Mouse (Mus musculus) MEL (cell line): ENCODE results near the gene Atpaf2. TPM values are rescaled to one million over a fixed set of nuclear protein-coding genes. Genes with fewer than 3 reads are reported as not detected.

Source experiments
- DNase-seq: peaks from one replicate; pipeline ENCODE4 v3.0.0; 2011; ENCODE audit warnings: low read depth, low spot score
- H3K27ac ChIP-seq: 2 replicates; pipeline ENCODE4 v1.5.1; 2012; ENCODE audit warnings: low read depth, mild to moderate bottlenecking, control low read depth, low read length, moderate library complexity; ENCODE audit not compliant: control insufficient read depth
- H3K27me3 ChIP-seq, 2 experiments: fragments of 150-350 bp in 1 of 2; sonication (generic) in 1 of 2; 2 replicates each; pipeline ENCODE4 v1.6.1; 2012; ENCODE audit warnings: low read length in 2 of 2, mild to moderate bottlenecking in 2 of 2, improper control_type of control experiment in 1 of 2, moderate library complexity in 1 of 2; ENCODE audit not compliant: insufficient read depth in 2 of 2, control insufficient read depth in 1 of 2
- H3K36me3 ChIP-seq, 2 experiments: 2 replicates each; pipeline ENCODE4 v1.6.1; 2012 to 2014; ENCODE audit warnings: low read length in 2 of 2, improper control_type of control experiment in 1 of 2, inconsistent platforms in 1 of 2, mild to moderate bottlenecking in 1 of 2; ENCODE audit not compliant: insufficient read depth in 2 of 2, control insufficient read depth in 1 of 2
- H3K4me1 ChIP-seq, 2 experiments: fragments of 150-350 bp in 1 of 2; sonication (generic) in 1 of 2; 2 replicates each; pipeline ENCODE4 v1.6.1; 2012; ENCODE audit warnings: low read length in 2 of 2, improper control_type of control experiment in 1 of 2, mild to moderate bottlenecking in 1 of 2; ENCODE audit not compliant: insufficient read depth in 2 of 2, control insufficient read depth in 1 of 2
- H3K4me3 ChIP-seq, 2 experiments: fragments of 150-350 bp in 1 of 2; sonication (generic) in 1 of 2; 2 replicates each; pipeline ENCODE4 v1.5.1; 2012; ENCODE audit warnings: low read depth in 2 of 2, low read length in 2 of 2, mild to moderate bottlenecking in 2 of 2, moderate library complexity in 2 of 2, control low read depth in 1 of 2, improper control_type of control experiment in 1 of 2; ENCODE audit not compliant: control insufficient read depth in 1 of 2, insufficient read depth in 1 of 2
- H3K79me2 ChIP-seq: 2 replicates; pipeline ENCODE4 v1.6.1; 2012; ENCODE audit warnings: mild to moderate bottlenecking, low read length, moderate library complexity; ENCODE audit not compliant: control insufficient read depth, poor library complexity, insufficient read depth
- H3K9ac ChIP-seq: 2 replicates; pipeline ENCODE4 v1.6.1; 2012; ENCODE audit warnings: low read depth, mild to moderate bottlenecking, control low read depth, low read length, moderate library complexity; ENCODE audit not compliant: control insufficient read depth, poor library complexity, severe bottlenecking
- H3K9me3 ChIP-seq: fragments of 150-350 bp; sonication (generic); replicated peaks from 2 replicates; pipeline ENCODE4 v1.6.1; 2012; ENCODE audit warnings: mild to moderate bottlenecking, low read length, improper control_type of control experiment, moderate library complexity; ENCODE audit not compliant: insufficient read depth
- CHD1 ChIP-seq: IDR thresholded peaks from 2 replicates; pipeline ENCODE4 v1.6.1; 2012; ENCODE audit warnings: low read depth, mild to moderate bottlenecking, inconsistent platforms, low read length, improper control_type of control experiment
- E2F4 ChIP-seq: IDR thresholded peaks from 2 replicates; pipeline ENCODE4 v1.6.1; 2011; ENCODE audit warnings: low read depth, low read length, improper control_type of control experiment, borderline replicate concordance
- ELF1 ChIP-seq: IDR thresholded peaks from 2 replicates; pipeline ENCODE4 v1.6.1; 2014; ENCODE audit warnings: low read depth, mild to moderate bottlenecking, inconsistent platforms, low read length, improper control_type of control experiment, moderate library complexity
- GATA1 ChIP-seq: IDR thresholded peaks from 2 replicates; pipeline ENCODE4 v1.6.1; 2011; ENCODE audit warnings: low read depth, low read length, improper control_type of control experiment
- HCFC1 ChIP-seq: IDR thresholded peaks from 2 replicates; pipeline ENCODE4 v1.6.1; 2012; ENCODE audit warnings: low read depth, mild to moderate bottlenecking, inconsistent platforms, low read length, improper control_type of control experiment, moderate library complexity
- JUND ChIP-seq: IDR thresholded peaks from 2 replicates; pipeline ENCODE4 v1.6.1; 2011; ENCODE audit warnings: low read depth, mild to moderate bottlenecking, improper control_type of control experiment, low read length
- MAFK ChIP-seq: IDR thresholded peaks from 2 replicates; pipeline ENCODE4 v1.6.1; 2011; ENCODE audit warnings: low read depth, mild to moderate bottlenecking, low read length, improper control_type of control experiment, borderline replicate concordance
- MEF2A ChIP-seq: IDR thresholded peaks from 2 replicates; pipeline ENCODE4 v1.6.1; 2014; ENCODE audit warnings: low read depth, mild to moderate bottlenecking, inconsistent platforms, low read length, improper control_type of control experiment; ENCODE audit not compliant: poor library complexity, insufficient replicate concordance, severe bottlenecking; ENCODE audit errors: extremely low read depth
- MXI1 ChIP-seq: IDR thresholded peaks from 2 replicates; pipeline ENCODE4 v1.6.1; 2011; ENCODE audit warnings: mild to moderate bottlenecking, low read depth, low read length, improper control_type of control experiment
- MYC ChIP-seq: IDR thresholded peaks from 2 replicates; pipeline ENCODE4 v1.6.1; 2011; ENCODE audit warnings: low read depth, mild to moderate bottlenecking, low read length, improper control_type of control experiment, moderate library complexity
- NELFE ChIP-seq: IDR thresholded peaks from 2 replicates; pipeline ENCODE4 v1.6.1; 2011; ENCODE audit warnings: low read depth, low read length, improper control_type of control experiment
- NRF1 ChIP-seq: IDR thresholded peaks from 2 replicates; pipeline ENCODE4 v1.6.1; 2014; ENCODE audit warnings: low read depth, mild to moderate bottlenecking, inconsistent platforms, low read length, improper control_type of control experiment, moderate library complexity; ENCODE audit not compliant: poor library complexity, insufficient read depth, severe bottlenecking
- POLR2A ChIP-seq, 2 experiments: IDR thresholded peaks; 2 replicates each; pipeline ENCODE4 v1.6.1; 2011 to 2012; ENCODE audit warnings: low read length in 2 of 2, mild to moderate bottlenecking in 2 of 2, control low read depth in 1 of 2, improper control_type of control experiment in 1 of 2, low read depth in 1 of 2, moderate library complexity in 1 of 2; ENCODE audit not compliant: control insufficient read depth in 1 of 2, insufficient read depth in 1 of 2, poor library complexity in 1 of 2
- POLR2AphosphoS5 ChIP-seq: IDR thresholded peaks from 2 replicates; pipeline ENCODE4 v1.6.1; 2012; ENCODE audit warnings: low read depth, borderline replicate concordance, mild to moderate bottlenecking, inconsistent platforms, low read length, moderate library complexity, mixed read lengths
- RAD21 ChIP-seq: IDR thresholded peaks from 2 replicates; pipeline ENCODE4 v1.6.1; 2011; ENCODE audit warnings: mild to moderate bottlenecking, low read depth, low read length, improper control_type of control experiment
- RCOR1 ChIP-seq: IDR thresholded peaks from 2 replicates; pipeline ENCODE4 v1.6.1; 2012; ENCODE audit warnings: low read depth, mild to moderate bottlenecking, inconsistent platforms, low read length, improper control_type of control experiment
- SMC3 ChIP-seq: IDR thresholded peaks from 2 replicates; pipeline ENCODE4 v1.6.1; 2011; ENCODE audit warnings: low read depth, low read length, improper control_type of control experiment
- TBP ChIP-seq: IDR thresholded peaks from 2 replicates; pipeline ENCODE4 v1.8.0; 2011; ENCODE audit warnings: low read depth, low read length, improper control_type of control experiment
- TCF12 ChIP-seq: IDR thresholded peaks from 2 replicates; pipeline ENCODE4 v1.6.1; 2014; ENCODE audit warnings: low read depth, mild to moderate bottlenecking, inconsistent platforms, low read length, improper control_type of control experiment, moderate library complexity
- USF2 ChIP-seq, 2 experiments: IDR thresholded peaks; 2 replicates each; pipeline ENCODE4 v1.6.1; 2011 to 2012; ENCODE audit warnings: improper control_type of control experiment in 2 of 2, low read length in 2 of 2, borderline replicate concordance in 1 of 2, inconsistent platforms in 1 of 2, low read depth in 1 of 2, mild to moderate bottlenecking in 1 of 2; ENCODE audit not compliant: insufficient read depth in 1 of 2
- polyA plus RNA-seq, 2 experiments: library from polyadenylated mRNA; stranded (reverse) in 1 of 2; unstranded in 1 of 2; fragments of >175 nt in 1 of 2; fragments of >200 nt in 1 of 2; gene quantifications; 2 replicates each; pipeline versions ENCODE4 v1.2.1 to v1.2.4; 2012; ENCODE audit warnings: low replicate concordance in 2 of 2, low read depth in 1 of 2; ENCODE audit not compliant: insufficient read length in 2 of 2, insufficient read depth in 1 of 2, missing spikeins in 1 of 2
- total RNA-seq: library from RNA; depleted of rRNA; stranded (reverse); fragments of 300-350 nt; gene quantifications from 2 replicates; pipeline ENCODE4 v1.2.3, GENCODE M21; 2012

Atpaf2 gene
- total and polyA plus RNA-seq, 3 experiments, result 82.6 to 102 TPM; not detected in 1

DNA sequence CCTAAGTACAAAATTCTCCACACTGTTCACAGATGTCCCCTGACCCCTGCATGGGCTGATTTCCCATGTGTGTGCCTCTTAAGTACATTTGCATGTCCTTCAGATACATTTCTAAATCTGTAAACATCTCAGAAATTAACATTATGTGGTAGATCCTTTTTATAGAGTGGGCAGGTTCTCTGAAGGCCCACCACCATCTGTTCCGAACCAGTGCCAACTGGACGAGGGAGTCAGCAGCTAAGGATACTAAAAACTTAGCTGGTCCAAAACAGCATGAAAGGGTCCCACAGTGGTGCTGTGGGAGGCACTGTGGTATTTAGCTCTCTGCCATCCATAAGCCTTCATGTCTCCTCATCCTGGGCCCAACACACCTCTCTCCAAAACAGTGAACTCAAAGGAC, 21.1 kb downstream of the Atpaf2 start:
- TF ChIP-seq MXI1, result no peak
- no peak for TF ChIP-seq NELFE
- no peak for TF ChIP-seq CHD1
- no peak for TF ChIP-seq ELF1
- TF ChIP-seq HCFC1, result no peak
- H3K4me1 ChIP-seq, result no peaks in the 10 kb centered on the region
- H3K9me3 ChIP-seq, result no peaks in the 10 kb centered on the region
- H3K27ac ChIP-seq, result no peak overlapping the region
- no peak overlapping the region for H3K9ac ChIP-seq
- DNase-seq, result no peak
- no peaks in the 10 kb centered on the region; a peak in 1 of 4 replicates for H3K36me3 ChIP-seq
- no peaks in the 10 kb centered on the region for H3K79me2 ChIP-seq
- no peak overlapping the region for H3K4me3 ChIP-seq
- H3K27me3 ChIP-seq, result no peaks in the 10 kb centered on the region

DNA sequence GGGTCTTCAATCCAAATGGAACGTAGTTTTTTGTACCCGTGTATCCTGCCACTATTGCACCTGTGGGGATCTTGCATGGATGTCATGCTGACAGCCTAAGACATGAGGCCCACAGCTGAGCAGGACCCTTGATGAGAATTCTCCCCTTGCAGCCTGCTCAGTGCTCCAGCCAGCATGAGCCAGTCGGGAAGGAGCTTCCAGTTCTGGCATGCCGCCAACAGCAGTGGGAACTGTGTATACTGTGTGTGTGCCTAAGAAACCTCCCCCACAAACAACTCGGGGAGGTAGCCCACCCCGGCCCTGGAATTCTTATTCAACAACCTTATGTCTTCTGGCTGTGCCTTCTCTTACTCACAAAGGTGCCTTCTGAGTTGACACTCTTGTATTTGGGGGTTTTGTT, 21.7 kb downstream of the Atpaf2 start:
- DNase-seq, result no peak
- Histone ChIP-seq H3K27me3 (no peaks in the 10 kb centered on the region), H3K4me1 (no peaks in the 10 kb centered on the region), H3K27ac (no peak overlapping the region), H3K36me3 (no peaks in the 10 kb centered on the region), H3K4me3 (no peak overlapping the region), H3K9ac (no peak overlapping the region), H3K9me3 (no peaks in the 10 kb centered on the region), H3K79me2 (no peaks in the 10 kb centered on the region)
- no peak for TF ChIP-seq RCOR1
- no peak for TF ChIP-seq NRF1
- no peak for TF ChIP-seq POLR2AphosphoS5
- no peak for TF ChIP-seq TCF12
- no peak for TF ChIP-seq TBP
- no peak for TF ChIP-seq MYC
- TF ChIP-seq RAD21, result no peak
- TF ChIP-seq JUND, result no peak
- TF ChIP-seq MEF2A, result no peak

DNA sequence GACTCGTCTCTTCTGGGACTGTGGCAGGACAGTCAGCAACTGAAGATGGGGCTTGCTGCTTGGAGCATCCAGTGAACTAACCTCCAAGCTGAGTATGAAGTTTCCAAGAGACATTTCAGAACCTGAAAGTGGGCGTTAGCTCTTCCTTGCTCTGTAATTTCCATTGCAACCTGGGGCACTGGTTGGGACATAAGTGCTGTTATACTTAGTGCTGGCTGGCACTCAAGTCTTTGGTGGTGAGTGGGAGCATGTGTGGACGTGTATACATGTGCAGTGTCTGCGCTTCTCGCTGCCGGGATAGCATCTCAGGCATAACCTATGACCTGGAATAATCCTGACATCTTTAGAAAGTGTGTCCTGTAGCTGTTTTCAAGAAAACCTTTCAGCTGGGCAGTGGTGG, 26.9 kb downstream of the Atpaf2 start:
- Histone ChIP-seq H3K36me3 (no peaks in the 10 kb centered on the region), H3K4me1 (no peaks in the 10 kb centered on the region), H3K79me2 (no peaks in the 10 kb centered on the region), H3K9me3 (no peaks in the 10 kb centered on the region), H3K9ac (no peak overlapping the region), H3K27ac (no peak overlapping the region), H3K27me3 (no peaks in the 10 kb centered on the region; a peak in 1 of 4 replicates), H3K4me3 (no peak overlapping the region)
- no peak for TF ChIP-seq GATA1
- TF ChIP-seq SMC3, result no peak
- no peak for TF ChIP-seq JUND
- TF ChIP-seq MYC, result no peak
- TF ChIP-seq MXI1, result no peak
- TF ChIP-seq POLR2A (IDR thresholded peaks at IDR 0.05; ENCODE audit: control insufficient read depth in 1 of 2, insufficient read depth in 1 of 2, low read depth in 1 of 2, low read length in 2 of 2, poor library complexity in 1 of 2), result no peak
- TF ChIP-seq CHD1, result no peak
- no peak for TF ChIP-seq TBP
- TF ChIP-seq E2F4, result no peak
- no peak for TF ChIP-seq TCF12
- no peak for TF ChIP-seq USF2 (IDR thresholded peaks at IDR 0.05; ENCODE audit: borderline replicate concordance in 1 of 2, insufficient read depth in 1 of 2, low read depth in 1 of 2, low read length in 2 of 2)
- TF ChIP-seq MAFK, result no peak
- no peak for DNase-seq
